Mouse (Mus musculus) E14TG2a.4 (cell line): ENCODE results near the gene St3gal3.

Source experiments
- CTCF ChIP-seq: conservative IDR thresholded peaks from 2 replicates; pipeline ENCODE4 v1.5.1; 2014; ENCODE audit warnings: low read length
- NANOG ChIP-seq: IDR thresholded peaks from 2 replicates; pipeline ENCODE4 v1.6.1; 2014; ENCODE audit warnings: borderline replicate concordance, low read length, mixed read lengths
- POU5F1 ChIP-seq: IDR thresholded peaks from 2 replicates; pipeline ENCODE4 v1.6.1; 2014; ENCODE audit warnings: low read length, borderline replicate concordance

DNA sequence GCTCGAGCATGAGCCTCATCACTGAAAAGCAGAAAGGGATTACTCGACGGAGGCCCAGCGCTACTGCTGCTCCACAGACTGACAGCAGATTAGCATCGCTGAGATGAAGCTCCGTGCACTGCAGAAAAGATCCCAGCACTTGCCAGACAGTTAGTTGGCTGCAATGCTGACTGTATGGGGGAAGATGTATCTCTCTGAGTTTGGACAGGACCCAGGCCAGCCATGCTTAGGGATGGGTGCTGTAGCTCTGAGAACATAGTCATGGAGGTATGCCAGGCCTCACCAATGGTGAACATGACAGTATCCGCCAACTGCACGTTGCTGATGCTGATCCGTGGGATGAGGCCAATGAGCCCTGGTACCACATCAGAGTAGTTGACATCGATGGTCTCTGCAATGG lies 230.6 kb downstream of the St3gal3 start:
- TF ChIP-seq NANOG = no peak
- TF ChIP-seq CTCF = no peak
- no peak for TF ChIP-seq POU5F1
